In the genomic region with DNA sequence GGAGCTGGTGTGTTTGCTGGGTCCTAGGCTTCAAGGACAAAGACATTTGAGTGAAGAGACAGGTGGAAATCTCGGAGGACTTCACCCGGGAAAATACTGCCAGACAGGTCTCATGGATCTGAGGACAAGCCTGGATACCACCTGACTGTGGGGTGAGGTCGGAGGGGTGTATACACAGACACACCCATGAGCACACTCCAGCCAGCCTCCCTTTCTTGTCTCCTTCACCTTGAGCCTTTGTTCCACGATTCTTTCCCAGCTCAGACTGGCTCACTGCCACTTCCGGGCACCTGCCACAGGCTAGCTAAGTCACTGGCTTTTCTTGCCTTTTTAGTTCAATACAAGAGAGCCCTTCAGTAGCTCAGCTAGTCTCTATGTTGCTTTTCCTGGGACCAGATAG, we compare ENCODE assay signal across 12 mouse cellular contexts. TPM values are rescaled to one million over a fixed set of nuclear protein-coding genes. Genes with fewer than 3 reads are reported as not detected.
A peak's percentile ranks its signal among the peaks of the same experiment; 100 is the strongest.
DNase-seq lines count a peak whose midpoint lies in the region; ATAC-seq and TF ChIP-seq lines count a peak whose summit lies in the region.
"Had no signal": no experiment of that assay in that cellular context is flagged by ENCODE, and none has a peak within 500 bp of the region (broad histone marks: within the 10 kb centered on the region; RNA-seq: fewer than 3 reads in every experiment).

No protein-coding gene starts in this region.

- H3K27ac ChIP-seq in intestine, embryonic 15.5 days, result peak overlapping the region; percentile 92
- no peak overlapping the region for H3K27ac ChIP-seq in liver, postnatal 0 days (ENCODE audit: low read depth)
- H3K27ac ChIP-seq: kidney, postnatal 0 days had no signal

- peak; percentile 88 for ATAC-seq in intestine, embryonic 15.5 days
- no peak for ATAC-seq in liver, postnatal 0 days

- no peaks in the 10 kb centered on the region for H3K36me3 ChIP-seq in E14TG2a.4 (ENCODE audit: insufficient read depth, low read length)
- H3K36me3 ChIP-seq in intestine, embryonic 15.5 days, result no peaks in the 10 kb centered on the region
- no peaks in the 10 kb centered on the region for H3K36me3 ChIP-seq in liver, postnatal 0 days (replicated peaks; ENCODE audit: insufficient read depth, low read length)
- H3K36me3 ChIP-seq: hindbrain, embryonic 13.5 days had no signal

- peaks cover 75% of the 10 kb centered on the region for H3K4me1 ChIP-seq in E14TG2a.4 (replicated peaks; ENCODE audit: low read depth, low read length)
- H3K4me1 ChIP-seq in intestine, embryonic 15.5 days (replicated peaks), result peaks cover 53% of the 10 kb centered on the region
- peaks cover 5% of the 10 kb centered on the region for H3K4me1 ChIP-seq in liver, postnatal 0 days (ENCODE audit: insufficient read depth)

- no peaks in the 10 kb centered on the region for H3K9me3 ChIP-seq in E14TG2a.4 (ENCODE audit: low read length)
- H3K9me3 ChIP-seq in intestine, embryonic 15.5 days, result no peaks in the 10 kb centered on the region
- no peaks in the 10 kb centered on the region for H3K9me3 ChIP-seq in liver, postnatal 0 days (ENCODE audit: low read length)
- H3K9me3 ChIP-seq: hindbrain, embryonic 13.5 days had no signal

- no peak for TF ChIP-seq CTCF in E14TG2a.4 (conservative IDR thresholded peaks at IDR 0.05; ENCODE audit: low read length)
- no peak for TF ChIP-seq CTCF in liver, postnatal 0 days (IDR thresholded peaks at IDR 0.05; ENCODE audit: low read depth)

- peak; percentile 12 for DNase-seq in cerebellum, adult 8-10 months
- DNase-seq in cerebellum, adult 18-20 months, result no peak
- peak; percentile 57 to 72 for DNase-seq in kidney, postnatal 36 days
- no peak for DNase-seq in kidney, adult 9 months
- no peak for DNase-seq in adipocyte (ENCODE audit: low spot score)
- DNase-seq in liver, postnatal 0 days, result no peak
- DNase-seq: cerebellum, adult 2 months; right cerebral cortex, adult 18-20 months had no signal

- peak overlapping the region; percentile 43; the same call in 1 of the 2 replicates for H3K4me2 ChIP-seq in intestine, embryonic 15.5 days (replicated peaks)
- H3K4me2 ChIP-seq in liver, postnatal 0 days (ENCODE audit: low read depth, low read length), result no peak overlapping the region
- H3K4me2 ChIP-seq: hindbrain, embryonic 13.5 days had no signal

- no peak for TF ChIP-seq EP300 in liver, postnatal 0 days (IDR thresholded peaks at IDR 0.05; ENCODE audit: low read depth)

- WGBS in intestine, embryonic 15.5 days, result 52% methylated on average over 5 of the region's 5 CpGs
- WGBS in liver, postnatal 0 days (ENCODE audit: insufficient replicate concordance), result 61% methylated on average over 5 of the region's 5 CpGs

- H3K27me3 ChIP-seq in E14TG2a.4 (ENCODE audit: insufficient read depth, low read length), result peaks cover 17% of the 10 kb centered on the region
- no peaks in the 10 kb centered on the region for H3K27me3 ChIP-seq in intestine, embryonic 15.5 days (replicated peaks)
- H3K27me3 ChIP-seq in liver, postnatal 0 days (ENCODE audit: insufficient read depth, low read length), result no peaks in the 10 kb centered on the region

- peak overlapping the region; percentile 63 for H3K4me3 ChIP-seq in E14TG2a.4 (replicated peaks; ENCODE audit: low read length)
- H3K4me3 ChIP-seq in intestine, embryonic 15.5 days (replicated peaks), result no peak overlapping the region
- H3K4me3 ChIP-seq in liver, postnatal 0 days (ENCODE audit: low read depth, low read length), result no peak overlapping the region
- H3K4me3 ChIP-seq: hindbrain, embryonic 13.5 days had no signal

- H3K9ac ChIP-seq in intestine, embryonic 15.5 days, result no peak overlapping the region
- H3K9ac ChIP-seq in liver, postnatal 0 days (replicated peaks), result no peak overlapping the region
- H3K9ac ChIP-seq: hindbrain, embryonic 13.5 days had no signal

RNA-seq across cellular contexts. Expression of gene Acvr1b, which starts 9.6 kb away (rescaled TPM):
- polyA plus RNA-seq in intestine, embryonic 15.5 days (2015; fragmentation: Nextera tagmentation; extraction: Ambion mirVana), result 9.1 and 9.3 TPM in 2 replicates
- 2.2 TPM in 2 replicates for polyA plus RNA-seq in liver, postnatal 0 days (2015; fragmentation: Nextera tagmentation; extraction: Ambion mirVana)

RNA-seq across cellular contexts. Expression of gene Acvrl1, which starts 36.0 kb away (rescaled TPM):
- 27.3 and 27.6 TPM in 2 replicates for polyA plus RNA-seq in intestine, embryonic 15.5 days (2015; fragmentation: Nextera tagmentation; extraction: Ambion mirVana)
- polyA plus RNA-seq in liver, postnatal 0 days (2015; fragmentation: Nextera tagmentation; extraction: Ambion mirVana), result 2.3 and 2.6 TPM in 2 replicates

RNA-seq across cellular contexts. Expression of gene Ankrd33, which starts 48.7 kb away (rescaled TPM):
- polyA plus RNA-seq in intestine, embryonic 15.5 days (2015; fragmentation: Nextera tagmentation; extraction: Ambion mirVana), result not detected in 2 replicates
- polyA plus RNA-seq in liver, postnatal 0 days (2015; fragmentation: Nextera tagmentation; extraction: Ambion mirVana), result not detected in 2 replicates
- polyA plus RNA-seq: hindbrain, embryonic 13.5 days; kidney, postnatal 0 days had no signal

RNA-seq across cellular contexts. Expression of gene Grasp, which starts 59.7 kb away (rescaled TPM):
- polyA plus RNA-seq in intestine, embryonic 15.5 days (2015; fragmentation: Nextera tagmentation; extraction: Ambion mirVana), result 3.9 and 4.8 TPM in 2 replicates
- 0.35 and 0.54 TPM in 2 replicates for polyA plus RNA-seq in liver, postnatal 0 days (2015; fragmentation: Nextera tagmentation; extraction: Ambion mirVana)

Comparison
In these comparisons a context has a peak if more than half of its experiments do, and no peak if none do; other contexts are left out.
1. DNase-seq: peak in cerebellum, adult 8-10 months (single experiment) and kidney, postnatal 36 days (2 of 2); none in cerebellum, adult 18-20 months (0 of 2), kidney, adult 9 months (single experiment), adipocyte (single experiment) and liver, postnatal 0 days (single experiment).